Mouse (Mus musculus): ENCODE measurements around the gene Cc2d1b.

DNA sequence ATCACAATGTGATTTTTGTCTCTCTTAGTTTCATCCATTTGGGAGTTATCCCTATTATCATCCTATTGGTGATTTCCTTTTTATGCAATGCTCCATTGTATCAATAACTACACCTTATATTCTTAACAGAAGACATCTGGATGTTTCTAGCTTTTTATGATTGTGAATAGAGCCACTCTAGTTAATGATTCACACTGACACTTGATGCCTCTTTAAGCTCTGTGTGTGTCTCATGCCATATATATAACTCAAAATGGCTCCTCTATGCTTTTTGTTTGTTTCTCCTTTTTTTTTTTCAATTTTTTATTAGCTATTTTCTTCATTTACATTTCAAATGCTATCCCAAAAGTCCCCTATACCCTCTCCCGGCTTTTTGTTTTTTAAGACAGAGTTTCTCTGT, 24.0 kb upstream of the Cc2d1b start:
- TF ChIP-seq POLR2A (IDR thresholded peaks at IDR 0.05; ENCODE audit: low read depth, low read length) (no peak), CTCF (conservative IDR thresholded peaks at IDR 0.05; ENCODE audit: insufficient read depth, insufficient read length, low read depth, low read length) (no peak)
